Mouse (Mus musculus): ENCODE results near the gene Gtf3c5. TPM values are rescaled to one million over a fixed set of nuclear protein-coding genes. Genes with fewer than 3 reads are reported as not detected.

Gene Gtf3c5
- polyA plus RNA-seq, 1 experiment, result 2.1 TPM

- Histone ChIP-seq H3K36me3 (ENCODE audit: control insufficient read depth) (peaks cover 40% of the 10 kb centered on the region), H3K9me3 (ENCODE audit: control insufficient read depth, low read length) (peaks cover 7% of the 10 kb centered on the region), H3K27me3 (ENCODE audit: control insufficient read depth) (no peaks in the 10 kb centered on the region), H3K4me3 (replicated peaks) (peak overlapping the region; percentile 50), H3K4me1 (ENCODE audit: control insufficient read depth) (peaks cover 88% of the 10 kb centered on the region)
- peak; percentile 95 for TF ChIP-seq TAL1 (IDR thresholded peaks at IDR 0.05; ENCODE audit: low read length)
- TF ChIP-seq GATA1 (IDR thresholded peaks at IDR 0.05; ENCODE audit: low read length), result peak; percentile 97
These were observed 18.4 kb upstream of the Gtf3c5 start for GRCm38 (mm10) chr2:28601720-28602590.

- TF ChIP-seq GATA1 (IDR thresholded peaks at IDR 0.05; ENCODE audit: low read length) (no peak), TAL1 (IDR thresholded peaks at IDR 0.05; ENCODE audit: low read length) (no peak)
- Histone ChIP-seq H3K4me1 (ENCODE audit: control insufficient read depth) (peaks cover 93% of the 10 kb centered on the region), H3K36me3 (ENCODE audit: control insufficient read depth) (peaks cover 29% of the 10 kb centered on the region), H3K4me3 (replicated peaks) (no peak overlapping the region), H3K9me3 (ENCODE audit: control insufficient read depth, low read length) (peaks cover 7% of the 10 kb centered on the region), H3K27me3 (ENCODE audit: control insufficient read depth) (no peaks in the 10 kb centered on the region)
These were observed 16.0 kb upstream of the Gtf3c5 start for GRCm38 (mm10) chr2:28599569-28599900.

GRCm38 (mm10) chr2:28598692-28599568, 15.4 kb upstream of the Gtf3c5 start:
- H3K4me1 ChIP-seq (ENCODE audit: control insufficient read depth), result peaks cover 93% of the 10 kb centered on the region
- H3K36me3 ChIP-seq (ENCODE audit: control insufficient read depth), result peaks cover 24% of the 10 kb centered on the region
- TF ChIP-seq TAL1 (IDR thresholded peaks at IDR 0.05; ENCODE audit: low read length), result no peak
- TF ChIP-seq GATA1 (IDR thresholded peaks at IDR 0.05; ENCODE audit: low read length), result no peak
- peaks cover 4% of the 10 kb centered on the region for H3K9me3 ChIP-seq (ENCODE audit: control insufficient read depth, low read length)
- no peaks in the 10 kb centered on the region for H3K27me3 ChIP-seq (ENCODE audit: control insufficient read depth)
- H3K4me3 ChIP-seq (replicated peaks), result peak overlapping the region; percentile 17

- peak; percentile 91 for TF ChIP-seq GATA1 (IDR thresholded peaks at IDR 0.05; ENCODE audit: low read length)
- TF ChIP-seq TAL1 (IDR thresholded peaks at IDR 0.05; ENCODE audit: low read length), result peak; percentile 67
- H3K4me1 ChIP-seq (ENCODE audit: control insufficient read depth), result peaks cover 95% of the 10 kb centered on the region
- no peaks in the 10 kb centered on the region for H3K27me3 ChIP-seq (ENCODE audit: control insufficient read depth)
- H3K9me3 ChIP-seq (ENCODE audit: control insufficient read depth, low read length), result peaks cover 4% of the 10 kb centered on the region
- H3K36me3 ChIP-seq (ENCODE audit: control insufficient read depth), result peaks cover 24% of the 10 kb centered on the region
- peak overlapping the region; percentile 44 for H3K4me3 ChIP-seq (replicated peaks)
These were observed 14.4 kb upstream of the Gtf3c5 start for GRCm38 (mm10) chr2:28597733-28598547.

- Histone ChIP-seq H3K4me3 (replicated peaks) (no peak overlapping the region), H3K9me3 (ENCODE audit: control insufficient read depth, low read length) (peaks cover 4% of the 10 kb centered on the region), H3K4me1 (ENCODE audit: control insufficient read depth) (peaks cover 94% of the 10 kb centered on the region), H3K27me3 (ENCODE audit: control insufficient read depth) (no peaks in the 10 kb centered on the region), H3K36me3 (ENCODE audit: control insufficient read depth) (peaks cover 24% of the 10 kb centered on the region)
- TF ChIP-seq TAL1 (IDR thresholded peaks at IDR 0.05; ENCODE audit: low read length) (no peak), GATA1 (IDR thresholded peaks at IDR 0.05; ENCODE audit: low read length) (no peak)
These were observed 13.4 kb upstream of the Gtf3c5 start for GRCm38 (mm10) chr2:28596998-28597397.

- Histone ChIP-seq H3K36me3 (ENCODE audit: control insufficient read depth) (peaks cover 20% of the 10 kb centered on the region), H3K4me1 (ENCODE audit: control insufficient read depth) (peaks cover 84% of the 10 kb centered on the region), H3K27me3 (ENCODE audit: control insufficient read depth) (no peaks in the 10 kb centered on the region), H3K4me3 (replicated peaks) (peak overlapping the region; percentile 2), H3K9me3 (ENCODE audit: control insufficient read depth, low read length) (peaks cover 4% of the 10 kb centered on the region)
- TF ChIP-seq GATA1 (IDR thresholded peaks at IDR 0.05; ENCODE audit: low read length) (no peak), TAL1 (IDR thresholded peaks at IDR 0.05; ENCODE audit: low read length) (peak; percentile 53)
These were observed 12.5 kb upstream of the Gtf3c5 start for GRCm38 (mm10) chr2:28596021-28596420.

- Histone ChIP-seq H3K4me3 (replicated peaks) (peak overlapping the region; percentile 40), H3K36me3 (ENCODE audit: control insufficient read depth) (peaks cover 11% of the 10 kb centered on the region), H3K4me1 (ENCODE audit: control insufficient read depth) (peaks cover 52% of the 10 kb centered on the region), H3K9me3 (ENCODE audit: control insufficient read depth, low read length) (peaks cover 4% of the 10 kb centered on the region), H3K27me3 (ENCODE audit: control insufficient read depth) (no peaks in the 10 kb centered on the region)
- TF ChIP-seq TAL1 (IDR thresholded peaks at IDR 0.05; ENCODE audit: low read length) (no peak), GATA1 (IDR thresholded peaks at IDR 0.05; ENCODE audit: low read length) (no peak)
These were observed 9.3 kb upstream of the Gtf3c5 start for GRCm38 (mm10) chr2:28592809-28593208.

GRCm38 (mm10) chr2:28591479-28591878, 7.9 kb upstream of the Gtf3c5 start:
- H3K36me3 ChIP-seq (ENCODE audit: control insufficient read depth), result peaks cover 1% of the 10 kb centered on the region
- no peaks in the 10 kb centered on the region for H3K9me3 ChIP-seq (ENCODE audit: control insufficient read depth, low read length)
- no peak overlapping the region for H3K4me3 ChIP-seq (replicated peaks)
- TF ChIP-seq TAL1 (IDR thresholded peaks at IDR 0.05; ENCODE audit: low read length) (no peak), GATA1 (IDR thresholded peaks at IDR 0.05; ENCODE audit: low read length) (no peak)
- H3K4me1 ChIP-seq (ENCODE audit: control insufficient read depth), result peaks cover 45% of the 10 kb centered on the region
- H3K27me3 ChIP-seq (ENCODE audit: control insufficient read depth), result no peaks in the 10 kb centered on the region
